In genomic region chr19:53867238-53867637, GRCm38 (mm10) we compare ENCODE assay signal across 26 mouse cellular contexts.
"Had no signal": no experiment of that assay in that cellular context is flagged by ENCODE, and none has a peak within 500 bp of the region (broad histone marks: within the 10 kb centered on the region; RNA-seq: fewer than 3 reads in every experiment).

No protein-coding gene starts in this region.

- H3K4me2 ChIP-seq: embryonic facial prominence, embryonic 12.5 days; embryonic facial prominence, embryonic 13.5 days; embryonic facial prominence, embryonic 15.5 days; forebrain, embryonic 15.5 days had no signal

- H3K36me3 ChIP-seq: embryonic facial prominence, embryonic 10.5 days; embryonic facial prominence, embryonic 12.5 days; embryonic facial prominence, embryonic 13.5 days; embryonic facial prominence, embryonic 15.5 days; forebrain, embryonic 10.5 days; forebrain, embryonic 15.5 days had no signal

- H3K27ac ChIP-seq: embryonic facial prominence, embryonic 10.5 days; embryonic facial prominence, embryonic 12.5 days; embryonic facial prominence, embryonic 13.5 days; embryonic facial prominence, embryonic 15.5 days; forebrain, embryonic 10.5 days; forebrain, embryonic 15.5 days; gastrocnemius, adult 2 months; heart, adult 2 months; heart, embryonic 10.5 days had no signal

- H3K9ac ChIP-seq: embryonic facial prominence, embryonic 12.5 days; embryonic facial prominence, embryonic 13.5 days; embryonic facial prominence, embryonic 15.5 days; forebrain, embryonic 15.5 days; forebrain, postnatal 0 days had no signal

- H3K4me1 ChIP-seq: embryonic facial prominence, embryonic 15.5 days; forebrain, embryonic 15.5 days had no signal

- DNase-seq: cerebellum, adult 9-10 months; cerebellum, adult 9-11 months; cerebellum, postnatal 10 days; cerebellum, postnatal 14 days; cerebellum, postnatal 25 days; cerebellum, postnatal 36 days; embryo, embryonic 11 days; forebrain, postnatal 0 days; gastrocnemius, adult 2 months; gastrocnemius, postnatal 10 days; gastrocnemius, postnatal 14 days; gastrocnemius, postnatal 25 days; gastrocnemius, postnatal 36 days; heart, adult 11 months; heart, adult 18-20 months; heart, adult 2 months had no signal

- H3K9me3 ChIP-seq: embryonic facial prominence, embryonic 10.5 days; embryonic facial prominence, embryonic 12.5 days; embryonic facial prominence, embryonic 13.5 days; embryonic facial prominence, embryonic 15.5 days; forebrain, embryonic 10.5 days; forebrain, embryonic 15.5 days; heart, embryonic 10.5 days had no signal

- ATAC-seq: forebrain, embryonic 14.5 days; forebrain, embryonic 15.5 days; forebrain, embryonic 16.5 days; forebrain, postnatal 0 days had no signal

- H3K4me3 ChIP-seq: embryonic facial prominence, embryonic 10.5 days; embryonic facial prominence, embryonic 12.5 days; embryonic facial prominence, embryonic 13.5 days; embryonic facial prominence, embryonic 15.5 days; erythroblast, embryonic 14.5 days; forebrain, embryonic 10.5 days; forebrain, embryonic 15.5 days; gastrocnemius, adult 2 months; heart, adult 2 months; heart, embryonic 10.5 days had no signal

- H3K27me3 ChIP-seq: embryonic facial prominence, embryonic 12.5 days; embryonic facial prominence, embryonic 13.5 days; embryonic facial prominence, embryonic 15.5 days; forebrain, embryonic 15.5 days had no signal
